Mouse (Mus musculus) midbrain, embryonic 16.5 days (tissue): ENCODE results near the gene Ralgapb. TPM values are rescaled to one million over a fixed set of nuclear protein-coding genes. Genes with fewer than 3 reads are reported as not detected.

Experiments
- polyA plus RNA-seq: library from polyadenylated mRNA; unstranded; fragments of >200 nt; fragmentation: Nextera tagmentation; extraction: Ambion mirVana; gene quantifications from 2 replicates; pipeline ENCODE4 v1.2.1, GENCODE M21; 2015

Ralgapb gene
- polyA plus RNA-seq, 1 experiment from 2014 or later, result 19.9 TPM

Other genes with a start within 250 kb of the Ralgapb start
- gene D630003M21Rik, start 180.6 kb upstream of the Ralgapb start, polyA plus RNA-seq, result 1.7 and 1.8 TPM in 2 replicates
- not detected in 2 replicates for gene Bpi, start 151.8 kb upstream of the Ralgapb start, polyA plus RNA-seq
- 2.6 and 4.3 TPM in 2 replicates for gene Lbp, start 103.4 kb upstream of the Ralgapb start, polyA plus RNA-seq
- 636 and 732 TPM in 2 replicates for gene Snhg11, start 34.2 kb upstream of the Ralgapb start, polyA plus RNA-seq
- gene Adig, start 92.8 kb downstream of the Ralgapb start, polyA plus RNA-seq, result not detected in 2 replicates
- 1.4 and 1.5 TPM in 2 replicates for gene Arhgap40, start 102.9 kb downstream of the Ralgapb start, polyA plus RNA-seq
- gene Slc32a1, start 200.9 kb downstream of the Ralgapb start, polyA plus RNA-seq, result 8.2 and 8.6 TPM in 2 replicates
- 8.9 and 9.5 TPM in 2 replicates for gene Actr5, start 215.0 kb downstream of the Ralgapb start, polyA plus RNA-seq